Mouse (Mus musculus) urinary bladder, postnatal 0 days (tissue): ENCODE measurements around the gene Methig1. TPM values are rescaled to one million over a fixed set of nuclear protein-coding genes. Genes with fewer than 3 reads are reported as not detected.

Experiments used
- polyA plus RNA-seq: library from polyadenylated mRNA; unstranded; fragments of >200 nt; fragmentation: Nextera tagmentation; extraction: Ambion mirVana; gene quantifications from 2 replicates; pipeline ENCODE4 v1.2.1, GENCODE M21; 2015

Methig1 gene
- polyA plus RNA-seq, result not detected in 2 replicates

GRCm38 (mm10) chr15:100352711-100353250 lies at the start of gene Methig1, which contains the start of gene Mettl7a2:
TSS of gene Methig1 (plus strand) at chr15:100353149.
TSS of gene Mettl7a2 (plus strand) at chr15:100353200.

GRCm38 (mm10) chr15:100304019-100304991 lies 48.6 kb upstream of the Methig1 start, which contains the start of gene Mettl7a1:
TSS of gene Mettl7a1 (plus strand) at chr15:100304140.

GRCm38 (mm10) chr15:100334629-100335028 lies 18.3 kb upstream of the Methig1 start, which contains the start of gene Mettl7a3:
TSS of gene Mettl7a3 (plus strand) at chr15:100334929.

GRCm38 (mm10) chr15:100364242-100364641 lies 11.3 kb downstream of the Methig1 start, which contains the start of gene Higd1c:
TSS of gene Higd1c (plus strand) at chr15:100364542.

GRCm38 (mm10) chr15:100421758-100422197 lies 68.8 kb downstream of the Methig1 start, which contains the start of gene Gm5475:
TSS of gene Gm5475 (plus strand) at chr15:100422147.

GRCm38 (mm10) chr15:100424396-100425122 lies 71.6 kb downstream of the Methig1 start, which contains the start of gene Slc11a2:
TSS of gene Slc11a2 (minus strand) at chr15:100425072.

Other genes starting within 250 kb of the Methig1 start
- 30.3 and 35.6 TPM in 2 replicates for gene Atf1, start 125.3 kb upstream of the Methig1 start, polyA plus RNA-seq
- gene Tmprss12, start 72.3 kb upstream of the Methig1 start, polyA plus RNA-seq, result not detected in 2 replicates
- 3.8 and 4.6 TPM in 2 replicates for gene Mettl7a1, start 49.0 kb upstream of the Methig1 start, polyA plus RNA-seq
- not detected in 2 replicates for gene Mettl7a3, start 18.2 kb upstream of the Methig1 start, polyA plus RNA-seq
- not detected in 2 replicates for gene Mettl7a2, start 51 bp downstream of the Methig1 start, polyA plus RNA-seq
- gene Higd1c, start 11.4 kb downstream of the Methig1 start, polyA plus RNA-seq, result not detected in 2 replicates
- 0.05 TPM in 1 of 2 replicates, not detected in the other for gene Gm5475, start 69.0 kb downstream of the Methig1 start, polyA plus RNA-seq
- gene Slc11a2, start 71.9 kb downstream of the Methig1 start, polyA plus RNA-seq, result 9.4 and 11.9 TPM in 2 replicates
- 15.8 and 16.8 TPM in 2 replicates for gene Letmd1, start 115.9 kb downstream of the Methig1 start, polyA plus RNA-seq
- gene Csrnp2, start 142.3 kb downstream of the Methig1 start, polyA plus RNA-seq, result 2.6 TPM in 2 replicates
- 11.7 and 11.8 TPM in 2 replicates for gene Tfcp2, start 198.9 kb downstream of the Methig1 start, polyA plus RNA-seq
- 1.7 and 2.1 TPM in 2 replicates for gene Pou6f1, start 246.8 kb downstream of the Methig1 start, polyA plus RNA-seq